Mouse (Mus musculus): ENCODE results near the gene Gm31571. TPM values are rescaled to one million over a fixed set of nuclear protein-coding genes. Genes with fewer than 3 reads are reported as not detected.
"Not testable (repeated sequence)": the region's sequence is repeated elsewhere in the genome, so short reads cannot be mapped to it uniquely, and the experiment has no call there.

Gene Gm31571
- total RNA-seq (2021) = not detected in 2 replicates
- long read RNA-seq, experiment 1 = 0 reads
- long read RNA-seq, experiment 2 = 0 reads

GRCm38 (mm10) chrY:22051253-22051652 is at the start of gene Gm31571:
Gm31571 (minus strand) TSS chrY:22051353.
- not testable (repeated sequence) for DNase-seq

All from adrenal gland, postnatal 14 days (tissue).